Mouse (Mus musculus) erythroblast, embryonic 14.5 days (primary cell): ENCODE data around the gene Parva. TPM values are rescaled to one million over a fixed set of nuclear protein-coding genes. Genes with fewer than 3 reads are reported as not detected.

Source experiments
- H3K27me3 ChIP-seq: 2 replicates; pipeline ENCODE4 v1.6.1; 2012; ENCODE audit warnings: inconsistent platforms; ENCODE audit not compliant: control insufficient read depth
- H3K36me3 ChIP-seq: 2 replicates; pipeline ENCODE4 v1.6.1; 2012; ENCODE audit warnings: mild to moderate bottlenecking, inconsistent platforms; ENCODE audit not compliant: control insufficient read depth
- H3K4me1 ChIP-seq: 2 replicates; pipeline ENCODE4 v1.6.1; 2012; ENCODE audit warnings: inconsistent platforms; ENCODE audit not compliant: control insufficient read depth
- H3K4me3 ChIP-seq: replicated peaks from 2 replicates; pipeline ENCODE3; 2012; ENCODE audit warnings: moderate library complexity, mild to moderate bottlenecking, inconsistent platforms
- H3K9me3 ChIP-seq: 2 replicates; pipeline ENCODE4 v1.6.1; 2012; ENCODE audit warnings: low read length, inconsistent platforms, mixed read lengths; ENCODE audit not compliant: control insufficient read depth
- GATA1 ChIP-seq: IDR thresholded peaks from 2 replicates; pipeline ENCODE4 v1.6.1; 2012; ENCODE audit warnings: low read length, inconsistent platforms, mixed read lengths
- TAL1 ChIP-seq: IDR thresholded peaks from 3 replicates; pipeline ENCODE4 v1.6.1; 2012; ENCODE audit warnings: low read length, inconsistent platforms, mixed read lengths
- polyA plus RNA-seq: library from polyadenylated mRNA; stranded (reverse); fragments of >175 nt; gene quantifications from 2 replicates; pipeline ENCODE4 v1.2.3, GENCODE M21; 2012

Parva gene
- polyA plus RNA-seq, 1 experiment = 0.03 TPM

- H3K36me3 ChIP-seq = no peaks in the 10 kb centered on the region
- H3K4me3 ChIP-seq = no peak overlapping the region
- no peaks in the 10 kb centered on the region for H3K4me1 ChIP-seq
- H3K27me3 ChIP-seq = no peaks in the 10 kb centered on the region
- no peak for TF ChIP-seq TAL1
- H3K9me3 ChIP-seq = no peaks in the 10 kb centered on the region
Observed at GRCm38 (mm10) chr7:112602966-112603365, 175.7 kb downstream of the Parva start.

- H3K9me3 ChIP-seq = no peaks in the 10 kb centered on the region
- H3K4me1 ChIP-seq = no peaks in the 10 kb centered on the region
- H3K27me3 ChIP-seq = no peaks in the 10 kb centered on the region
- no peaks in the 10 kb centered on the region for H3K36me3 ChIP-seq
- TF ChIP-seq TAL1 (no peak), GATA1 (no peak)
- H3K4me3 ChIP-seq = no peak overlapping the region
Observed at GRCm38 (mm10) chr7:112603496-112604170, 176.3 kb downstream of the Parva start.

- no peak overlapping the region for H3K4me3 ChIP-seq
- no peak for TF ChIP-seq TAL1
- no peak for TF ChIP-seq GATA1
- H3K36me3 ChIP-seq = no peaks in the 10 kb centered on the region
- H3K9me3 ChIP-seq = no peaks in the 10 kb centered on the region
- H3K27me3 ChIP-seq = no peaks in the 10 kb centered on the region
- no peaks in the 10 kb centered on the region for H3K4me1 ChIP-seq
Observed at GRCm38 (mm10) chr7:112604209-112604608, 176.9 kb downstream of the Parva start.

- Histone ChIP-seq H3K4me1 (no peaks in the 10 kb centered on the region), H3K4me3 (no peak overlapping the region), H3K36me3 (no peaks in the 10 kb centered on the region), H3K9me3 (no peaks in the 10 kb centered on the region), H3K27me3 (no peaks in the 10 kb centered on the region)
- TF ChIP-seq TAL1 = no peak
- no peak for TF ChIP-seq GATA1
Observed at GRCm38 (mm10) chr7:112614046-112614790, 186.9 kb downstream of the Parva start.

GRCm38 (mm10) chr7:112614791-112615668 is 187.7 kb downstream of the Parva start:
- H3K4me3 ChIP-seq = no peak overlapping the region
- TF ChIP-seq TAL1 (no peak), GATA1 (no peak)
- no peaks in the 10 kb centered on the region for H3K4me1 ChIP-seq
- H3K36me3 ChIP-seq = no peaks in the 10 kb centered on the region
- no peaks in the 10 kb centered on the region for H3K9me3 ChIP-seq
- H3K27me3 ChIP-seq = no peaks in the 10 kb centered on the region

- TF ChIP-seq TAL1 = no peak
- TF ChIP-seq GATA1 = no peak
- no peaks in the 10 kb centered on the region for H3K36me3 ChIP-seq
- no peaks in the 10 kb centered on the region for H3K9me3 ChIP-seq
- no peaks in the 10 kb centered on the region for H3K27me3 ChIP-seq
- no peaks in the 10 kb centered on the region for H3K4me1 ChIP-seq
- H3K4me3 ChIP-seq = no peak overlapping the region
Observed at GRCm38 (mm10) chr7:112620322-112621179, 193.2 kb downstream of the Parva start.

GRCm38 (mm10) chr7:112627481-112627880 is 200.2 kb downstream of the Parva start:
- TF ChIP-seq GATA1 = no peak
- no peak for TF ChIP-seq TAL1
- Histone ChIP-seq H3K27me3 (no peaks in the 10 kb centered on the region), H3K4me3 (no peak overlapping the region)

GRCm38 (mm10) chr7:112634505-112635213 is 207.4 kb downstream of the Parva start:
- H3K9me3 ChIP-seq = peaks cover 9% of the 10 kb centered on the region
- TF ChIP-seq TAL1 (no peak), GATA1 (no peak)
- H3K4me3 ChIP-seq = no peak overlapping the region
- H3K4me1 ChIP-seq = no peaks in the 10 kb centered on the region
- no peaks in the 10 kb centered on the region for H3K27me3 ChIP-seq
- H3K36me3 ChIP-seq = no peaks in the 10 kb centered on the region

More at GRCm38 (mm10) chr7:112627481-112627880, 200.2 kb downstream of the Parva start:
- Histone ChIP-seq H3K9me3 (no peaks in the 10 kb centered on the region), H3K4me1 (no peaks in the 10 kb centered on the region), H3K36me3 (no peaks in the 10 kb centered on the region)
